Mouse (Mus musculus): ENCODE data around the gene Prdx2.

DNA sequence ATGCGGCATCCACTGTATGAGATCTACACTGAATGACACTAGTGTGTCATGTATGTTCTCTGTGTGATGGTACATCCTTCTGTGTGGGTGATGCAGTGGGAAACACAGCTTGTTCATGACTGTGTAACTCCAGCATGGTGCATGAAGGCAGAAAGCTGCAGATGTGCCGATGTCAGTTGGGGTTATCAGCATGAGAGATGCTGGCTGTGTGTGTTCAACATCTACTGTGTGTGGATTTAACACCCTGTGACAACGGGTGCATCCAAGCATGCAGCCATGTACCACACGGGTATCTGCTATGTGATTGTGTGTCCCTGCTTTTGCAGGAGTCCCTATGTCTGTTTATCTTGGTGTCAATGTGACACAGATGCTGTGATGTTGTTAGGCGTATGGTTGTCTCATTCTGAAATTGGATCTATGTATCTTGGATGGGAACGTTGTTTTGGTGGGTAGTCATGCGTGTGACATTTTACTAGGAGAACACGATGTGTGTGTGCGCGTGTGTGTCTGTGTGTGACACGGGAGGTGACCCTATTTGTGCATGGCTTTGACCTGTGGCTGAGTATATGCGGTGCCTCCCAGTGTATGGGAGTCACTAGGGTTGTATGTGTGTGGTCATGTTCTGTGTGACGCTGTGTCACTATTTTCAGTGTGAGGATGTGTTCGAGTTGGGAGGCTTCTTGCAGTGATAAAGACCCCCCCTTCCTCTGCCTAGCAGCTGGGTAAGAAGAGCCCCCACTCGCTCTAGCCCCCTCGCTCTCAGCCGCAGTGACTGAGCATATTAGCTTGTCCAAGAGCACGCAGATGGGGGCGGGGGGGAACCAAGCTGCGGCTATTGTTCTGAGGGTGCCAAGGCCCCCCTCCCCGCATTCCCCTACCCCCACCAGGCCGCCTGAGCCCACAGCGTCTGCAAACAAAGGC lies 33.1 kb upstream of the Prdx2 start:
- TF ChIP-seq POLR2A (IDR thresholded peaks at IDR 0.05; ENCODE audit: borderline replicate concordance, low read depth, low read length) (no peak), CTCF (IDR thresholded peaks at IDR 0.05; ENCODE audit: low read depth, low read length) (no peak)

All from bone marrow macrophage, adult 2 months (primary cell).